Mouse (Mus musculus): ENCODE data around the gene Dmbx1. TPM values are rescaled to one million over a fixed set of nuclear protein-coding genes. Genes with fewer than 3 reads are reported as not detected.

Dmbx1 gene
- polyA plus RNA-seq, 1 experiment from 2014 or later, result 8.2 TPM

GRCm38 (mm10) chr4:115890553-115890952 lies 49.2 kb downstream of the Dmbx1 start, which contains the start of gene 6430628N08Rik:
Gene 6430628N08Rik, plus strand, starts transcription at chr4:115890665.
- Histone ChIP-seq H3K4me2 (ENCODE audit: low read length) (peak within 1 kb of the TSS; percentile 62), H3K9ac (replicated peaks; ENCODE audit: low read length) (peak within 1 kb of the TSS; percentile 44), H3K27ac (replicated peaks; ENCODE audit: low read depth, low read length) (no peak within 1 kb of the TSS), H3K27me3 (ENCODE audit: control insufficient read depth, insufficient read depth, low read length) (peaks cover 24% of the 10 kb centered on the region), H3K36me3 (ENCODE audit: control insufficient read depth, insufficient read depth, low read length) (no peaks in the 10 kb centered on the region), H3K4me1 (ENCODE audit: control insufficient read depth, insufficient read depth, low read length) (peaks cover 8% of the 10 kb centered on the region), H3K9me3 (ENCODE audit: control insufficient read depth, low read length) (no peaks in the 10 kb centered on the region), H3K4me3 (replicated peaks; ENCODE audit: low read depth, low read length) (peak within 1 kb of the TSS; percentile 28)
- ATAC-seq (ENCODE audit: low FRiP score, low TSS enrichment) (peak; percentile 1; the same call in 1 of the 2 replicates), DNase-seq (peak; percentile 45)
- 1% methylated on average over 31 of the region's 31 CpGs for WGBS

GRCm38 (mm10) chr4:115890066-115890465 lies 49.7 kb downstream of the Dmbx1 start:
- Histone ChIP-seq H3K9ac (replicated peaks; ENCODE audit: low read length) (0 out of 2 replicates have a peak overlapping the region, but pooled peaks have one; percentile 44), H3K36me3 (ENCODE audit: control insufficient read depth, insufficient read depth, low read length) (no peaks in the 10 kb centered on the region), H3K27ac (replicated peaks; ENCODE audit: low read depth, low read length) (no peak overlapping the region), H3K4me2 (ENCODE audit: low read length) (peak overlapping the region; percentile 62), H3K4me3 (replicated peaks; ENCODE audit: low read depth, low read length) (peak overlapping the region; percentile 28), H3K9me3 (ENCODE audit: control insufficient read depth, low read length) (no peaks in the 10 kb centered on the region), H3K27me3 (ENCODE audit: control insufficient read depth, insufficient read depth, low read length) (peaks cover 24% of the 10 kb centered on the region), H3K4me1 (ENCODE audit: control insufficient read depth, insufficient read depth, low read length) (peaks cover 8% of the 10 kb centered on the region)
- peak; percentile 15; the same call in 1 of the 2 replicates for ATAC-seq (ENCODE audit: low FRiP score, low TSS enrichment)
- DNase-seq, result no peak
- WGBS, result 15% methylated on average over 6 of the region's 6 CpGs

GRCm38 (mm10) chr4:115886875-115887274 lies 52.9 kb downstream of the Dmbx1 start:
- peaks cover 22% of the 10 kb centered on the region for H3K27me3 ChIP-seq (ENCODE audit: control insufficient read depth, insufficient read depth, low read length)
- no peak for DNase-seq
- no peak for ATAC-seq (ENCODE audit: low FRiP score, low TSS enrichment)
- H3K27ac ChIP-seq (replicated peaks; ENCODE audit: low read depth, low read length), result no peak overlapping the region
- H3K4me3 ChIP-seq (replicated peaks; ENCODE audit: low read depth, low read length), result no peak overlapping the region
- no peak overlapping the region for H3K9ac ChIP-seq (replicated peaks; ENCODE audit: low read length)
- no peak overlapping the region for H3K4me2 ChIP-seq (ENCODE audit: low read length)
- peaks cover 11% of the 10 kb centered on the region for H3K4me1 ChIP-seq (ENCODE audit: control insufficient read depth, insufficient read depth, low read length)
- H3K9me3 ChIP-seq (ENCODE audit: control insufficient read depth, low read length), result no peaks in the 10 kb centered on the region
- 73% methylated on average over 1 of the region's 1 CpGs for WGBS
- H3K36me3 ChIP-seq (ENCODE audit: control insufficient read depth, insufficient read depth, low read length), result no peaks in the 10 kb centered on the region

- Histone ChIP-seq H3K9ac (replicated peaks; ENCODE audit: low read length) (no peak overlapping the region), H3K4me1 (ENCODE audit: control insufficient read depth, insufficient read depth, low read length) (peaks cover 21% of the 10 kb centered on the region), H3K36me3 (ENCODE audit: control insufficient read depth, insufficient read depth, low read length) (no peaks in the 10 kb centered on the region), H3K27me3 (ENCODE audit: control insufficient read depth, insufficient read depth, low read length) (peaks cover 12% of the 10 kb centered on the region; the same call in 1 of the 2 replicates), H3K27ac (replicated peaks; ENCODE audit: low read depth, low read length) (no peak overlapping the region), H3K4me3 (replicated peaks; ENCODE audit: low read depth, low read length) (no peak overlapping the region), H3K4me2 (ENCODE audit: low read length) (no peak overlapping the region), H3K9me3 (ENCODE audit: control insufficient read depth, low read length) (no peaks in the 10 kb centered on the region)
- 71% methylated on average over 3 of the region's 3 CpGs for WGBS
- ATAC-seq (ENCODE audit: low FRiP score, low TSS enrichment), result no peak
- peak; percentile 70 for DNase-seq
Measured at GRCm38 (mm10) chr4:115885846-115886245, 53.9 kb downstream of the Dmbx1 start.

- no peak within 1 kb of the TSS for H3K9ac ChIP-seq (replicated peaks; ENCODE audit: low read length)
- ATAC-seq (ENCODE audit: low FRiP score, low TSS enrichment), result no peak
- no peak within 1 kb of the TSS for H3K27ac ChIP-seq (replicated peaks; ENCODE audit: low read depth, low read length)
- DNase-seq, result no peak
- peaks cover 30% of the 10 kb centered on the region for H3K4me1 ChIP-seq (ENCODE audit: control insufficient read depth, insufficient read depth, low read length)
- H3K9me3 ChIP-seq (ENCODE audit: control insufficient read depth, low read length), result no peaks in the 10 kb centered on the region
- H3K4me3 ChIP-seq (replicated peaks; ENCODE audit: low read depth, low read length), result no peak within 1 kb of the TSS
- H3K4me2 ChIP-seq (ENCODE audit: low read length), result no peak within 1 kb of the TSS
- no peaks in the 10 kb centered on the region for H3K27me3 ChIP-seq (ENCODE audit: control insufficient read depth, insufficient read depth, low read length)
- no peaks in the 10 kb centered on the region for H3K36me3 ChIP-seq (ENCODE audit: control insufficient read depth, insufficient read depth, low read length)
- 61% methylated on average over 6 of the region's 6 CpGs for WGBS
Measured at GRCm38 (mm10) chr4:115884022-115884421, 55.7 kb downstream of the Dmbx1 start, which contains the start of gene Kncn. Gene Kncn, plus strand, starts transcription at chr4:115884400.

- H3K27ac ChIP-seq (replicated peaks; ENCODE audit: low read depth, low read length), result no peak overlapping the region
- no peaks in the 10 kb centered on the region for H3K27me3 ChIP-seq (ENCODE audit: control insufficient read depth, insufficient read depth, low read length)
- H3K4me2 ChIP-seq (ENCODE audit: low read length), result no peak overlapping the region
- no peak overlapping the region for H3K4me3 ChIP-seq (replicated peaks; ENCODE audit: low read depth, low read length)
- no peaks in the 10 kb centered on the region for H3K36me3 ChIP-seq (ENCODE audit: control insufficient read depth, insufficient read depth, low read length)
- no peak overlapping the region for H3K9ac ChIP-seq (replicated peaks; ENCODE audit: low read length)
- H3K9me3 ChIP-seq (ENCODE audit: control insufficient read depth, low read length), result no peaks in the 10 kb centered on the region
- DNase-seq, result no peak
- peaks cover 49% of the 10 kb centered on the region for H3K4me1 ChIP-seq (ENCODE audit: control insufficient read depth, insufficient read depth, low read length)
- WGBS, result 57% methylated on average over 4 of the region's 4 CpGs
- ATAC-seq (ENCODE audit: low FRiP score, low TSS enrichment), result no peak
Measured at GRCm38 (mm10) chr4:115882195-115882594, 57.5 kb downstream of the Dmbx1 start.

GRCm38 (mm10) chr4:115881183-115881582 lies 58.5 kb downstream of the Dmbx1 start:
- Histone ChIP-seq H3K9ac (replicated peaks; ENCODE audit: low read length) (no peak overlapping the region), H3K27ac (replicated peaks; ENCODE audit: low read depth, low read length) (peak overlapping the region; percentile 65; the same call in 1 of the 2 replicates), H3K4me2 (ENCODE audit: low read length) (0 out of 2 replicates have a peak overlapping the region, but pooled peaks have one; percentile 7), H3K4me1 (ENCODE audit: control insufficient read depth, insufficient read depth, low read length) (peaks cover 49% of the 10 kb centered on the region), H3K9me3 (ENCODE audit: control insufficient read depth, low read length) (no peaks in the 10 kb centered on the region), H3K4me3 (replicated peaks; ENCODE audit: low read depth, low read length) (no peak overlapping the region), H3K36me3 (ENCODE audit: control insufficient read depth, insufficient read depth, low read length) (no peaks in the 10 kb centered on the region), H3K27me3 (ENCODE audit: control insufficient read depth, insufficient read depth, low read length) (no peaks in the 10 kb centered on the region)
- ATAC-seq (ENCODE audit: low FRiP score, low TSS enrichment) (peak; percentile 31; the same call in 1 of the 2 replicates), DNase-seq (peak; percentile 88)
- WGBS, result 0% methylated on average over 1 of the region's 1 CpGs

GRCm38 (mm10) chr4:115878828-115879227 lies 60.9 kb downstream of the Dmbx1 start:
- H3K27ac ChIP-seq (replicated peaks; ENCODE audit: low read depth, low read length), result peak overlapping the region; percentile 81
- DNase-seq, result peak; percentile 52
- H3K4me2 ChIP-seq (ENCODE audit: low read length), result peak overlapping the region; percentile 45
- ATAC-seq (ENCODE audit: low FRiP score, low TSS enrichment), result no peak
- H3K9me3 ChIP-seq (ENCODE audit: control insufficient read depth, low read length), result no peaks in the 10 kb centered on the region
- H3K9ac ChIP-seq (replicated peaks; ENCODE audit: low read length), result no peak overlapping the region
- 0 out of 2 replicates have a peak, but pooled peaks cover 9% of the 10 kb centered on the region for H3K36me3 ChIP-seq (ENCODE audit: control insufficient read depth, insufficient read depth, low read length)
- no peaks in the 10 kb centered on the region for H3K27me3 ChIP-seq (ENCODE audit: control insufficient read depth, insufficient read depth, low read length)
- no peak overlapping the region for H3K4me3 ChIP-seq (replicated peaks; ENCODE audit: low read depth, low read length)
- peaks cover 49% of the 10 kb centered on the region for H3K4me1 ChIP-seq (ENCODE audit: control insufficient read depth, insufficient read depth, low read length)
- 9% methylated on average over 9 of the region's 9 CpGs for WGBS

- ATAC-seq (ENCODE audit: low FRiP score, low TSS enrichment) (peak; percentile 57; the same call in 1 of the 2 replicates), DNase-seq (peak; percentile 84)
- Histone ChIP-seq H3K36me3 (ENCODE audit: control insufficient read depth, insufficient read depth, low read length) (0 out of 2 replicates have a peak, but pooled peaks cover 9% of the 10 kb centered on the region), H3K4me1 (ENCODE audit: control insufficient read depth, insufficient read depth, low read length) (peaks cover 49% of the 10 kb centered on the region), H3K27me3 (ENCODE audit: control insufficient read depth, insufficient read depth, low read length) (no peaks in the 10 kb centered on the region), H3K9me3 (ENCODE audit: control insufficient read depth, low read length) (no peaks in the 10 kb centered on the region), H3K4me3 (replicated peaks; ENCODE audit: low read depth, low read length) (no peak overlapping the region), H3K27ac (replicated peaks; ENCODE audit: low read depth, low read length) (peak overlapping the region; percentile 81), H3K4me2 (ENCODE audit: low read length) (peak overlapping the region; percentile 45), H3K9ac (replicated peaks; ENCODE audit: low read length) (peak overlapping the region; percentile 34; the same call in 1 of the 2 replicates)
- under 1% methylated on average over 11 of the region's 11 CpGs for WGBS
Measured at GRCm38 (mm10) chr4:115878216-115878678, 61.5 kb downstream of the Dmbx1 start.
